Mouse (Mus musculus): Measurements from ENCODE around the gene Sdr42e1. TPM values are rescaled to one million over a fixed set of nuclear protein-coding genes. Genes with fewer than 3 reads are reported as not detected.
A peak's percentile ranks its signal among the peaks of the same experiment; 100 is the strongest.

Sdr42e1 gene
- polyA plus RNA-seq, 1 experiment: 7.4 TPM

DNA sequence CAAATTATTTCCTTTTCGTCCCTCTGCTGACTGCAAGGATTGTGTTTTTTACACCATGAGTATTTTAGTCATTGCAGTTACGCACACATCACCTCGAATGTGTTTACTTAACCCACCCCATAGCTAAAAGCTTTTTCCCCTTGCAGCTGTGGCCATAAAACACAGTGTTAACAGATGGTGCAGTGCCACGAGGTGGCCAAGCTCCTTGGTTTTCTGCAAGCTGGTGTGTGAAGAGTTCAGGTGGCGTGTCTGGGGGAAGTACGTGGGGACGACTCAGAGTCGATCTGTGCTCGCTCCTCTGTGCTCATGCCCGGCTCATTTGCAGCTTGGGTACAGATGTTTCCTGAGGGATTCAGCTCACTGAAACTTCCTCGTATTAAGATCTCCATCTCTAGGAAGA lies 11.0 kb upstream of the Sdr42e1 start:
- 10% methylated on average over 11 of the region's 11 CpGs for WGBS
- TF ChIP-seq POLR2A (IDR thresholded peaks at IDR 0.05; ENCODE audit: low read depth, low read length) (no peak), CTCF (IDR thresholded peaks at IDR 0.05; ENCODE audit: extremely low read depth, insufficient read length, insufficient replicate concordance, low read depth, low read length) (no peak)
- H3K27ac ChIP-seq (ENCODE audit: insufficient read depth, low read depth, low read length): no peak overlapping the region
- H3K36me3 ChIP-seq (ENCODE audit: control insufficient read depth, insufficient read depth, low read length): no peaks in the 10 kb centered on the region
- peaks cover 17% of the 10 kb centered on the region; the same call in 1 of the 2 replicates for H3K4me1 ChIP-seq (ENCODE audit: control insufficient read depth, insufficient read depth, insufficient read length, low read length)
- H3K4me3 ChIP-seq (ENCODE audit: low read depth, low read length): no peak overlapping the region
- no peaks in the 10 kb centered on the region for H3K27me3 ChIP-seq (ENCODE audit: control insufficient read depth, insufficient read depth, low read length)

DNA sequence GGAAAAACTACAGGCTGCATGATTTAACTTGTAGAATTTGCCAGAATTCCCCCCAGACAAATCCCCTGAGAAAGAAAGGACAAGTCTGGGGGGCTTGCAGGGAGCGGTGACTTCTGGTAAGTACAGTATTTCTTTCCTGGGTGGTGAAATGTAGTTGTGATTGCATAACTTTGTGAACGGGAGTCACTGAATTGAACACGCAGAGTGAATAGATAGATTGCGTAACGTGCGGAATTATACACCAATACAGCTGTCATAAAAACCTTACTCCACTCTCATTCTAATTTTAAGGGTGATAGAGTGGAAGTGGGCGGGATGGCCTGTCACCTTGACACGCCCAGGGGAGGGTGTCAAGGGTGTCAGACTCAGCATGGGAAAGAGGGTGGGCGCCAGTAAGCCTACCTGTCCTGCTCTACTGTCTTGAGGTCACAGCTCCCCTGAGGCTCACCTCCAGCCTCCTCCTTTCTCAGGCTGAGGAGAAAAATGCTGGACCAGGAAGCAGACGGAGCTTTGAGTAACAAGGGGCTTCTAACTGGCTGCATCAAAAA lies 10.5 kb upstream of the Sdr42e1 start:
- no peaks in the 10 kb centered on the region for H3K27me3 ChIP-seq (ENCODE audit: control insufficient read depth, insufficient read depth, low read length)
- H3K4me3 ChIP-seq (ENCODE audit: low read depth, low read length): no peak overlapping the region; the same call in 1 of the 2 replicates
- no peak for TF ChIP-seq CTCF (IDR thresholded peaks at IDR 0.05; ENCODE audit: extremely low read depth, insufficient read length, insufficient replicate concordance, low read depth, low read length)
- TF ChIP-seq POLR2A (IDR thresholded peaks at IDR 0.05; ENCODE audit: low read depth, low read length): no peak
- peaks cover 17% of the 10 kb centered on the region; the same call in 1 of the 2 replicates for H3K4me1 ChIP-seq (ENCODE audit: control insufficient read depth, insufficient read depth, insufficient read length, low read length)
- 0 out of 2 replicates have a peak overlapping the region, but pooled peaks have one; percentile 29 for H3K27ac ChIP-seq (ENCODE audit: insufficient read depth, low read depth, low read length)
- 24% methylated on average over 10 of the region's 10 CpGs for WGBS
- no peaks in the 10 kb centered on the region for H3K36me3 ChIP-seq (ENCODE audit: control insufficient read depth, insufficient read depth, low read length)

DNA sequence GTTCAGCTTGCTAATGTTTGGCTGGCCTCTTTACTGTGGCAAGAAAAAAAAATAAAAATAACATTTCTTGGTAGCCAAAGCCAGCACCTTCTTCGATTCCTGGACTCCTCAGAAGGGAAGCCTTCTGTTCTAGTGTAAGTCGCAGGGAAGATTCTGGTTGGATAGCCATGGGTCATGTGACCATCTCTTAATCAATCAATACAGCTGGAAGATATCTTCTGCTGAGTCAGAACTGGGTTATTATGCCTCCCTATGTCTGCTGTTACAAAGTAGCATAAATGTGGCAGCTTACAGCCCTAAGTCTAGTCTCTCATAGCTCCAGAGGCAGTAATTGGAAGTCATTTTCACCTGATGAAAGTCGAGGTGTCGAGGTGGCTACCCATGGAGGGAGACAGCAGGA lies 5.2 kb upstream of the Sdr42e1 start:
- H3K36me3 ChIP-seq (ENCODE audit: control insufficient read depth, insufficient read depth, low read length): no peaks in the 10 kb centered on the region
- H3K4me3 ChIP-seq (ENCODE audit: low read depth, low read length): no peak overlapping the region
- H3K4me1 ChIP-seq (ENCODE audit: control insufficient read depth, insufficient read depth, insufficient read length, low read length): peaks cover 5% of the 10 kb centered on the region; the same call in 1 of the 2 replicates
- no peak overlapping the region for H3K27ac ChIP-seq (ENCODE audit: insufficient read depth, low read depth, low read length)
- TF ChIP-seq CTCF (IDR thresholded peaks at IDR 0.05; ENCODE audit: extremely low read depth, insufficient read length, insufficient replicate concordance, low read depth, low read length) (no peak), POLR2A (IDR thresholded peaks at IDR 0.05; ENCODE audit: low read depth, low read length) (no peak)
- no peaks in the 10 kb centered on the region for H3K27me3 ChIP-seq (ENCODE audit: control insufficient read depth, insufficient read depth, low read length)
- WGBS: 69% methylated on average over 4 of the region's 4 CpGs

DNA sequence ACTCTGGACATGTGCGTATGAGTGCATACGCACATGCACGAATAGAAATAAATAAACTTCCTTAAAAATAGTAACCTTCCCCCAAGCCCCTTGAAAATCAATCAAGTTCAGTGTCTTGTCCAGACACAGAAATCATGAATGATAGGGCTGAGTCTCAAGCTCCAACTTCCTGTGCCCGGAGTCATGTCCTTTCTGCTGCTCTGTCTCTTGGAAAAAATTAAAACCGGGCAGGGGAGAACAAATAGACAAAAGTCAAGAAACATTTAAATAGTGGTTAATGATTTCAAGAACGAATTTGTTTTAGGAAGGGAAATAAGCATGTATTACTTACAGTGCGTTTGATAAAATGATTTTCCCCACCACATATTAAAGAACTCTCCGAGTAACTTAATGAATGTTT lies 3.5 kb upstream of the Sdr42e1 start:
- TF ChIP-seq CTCF (IDR thresholded peaks at IDR 0.05; ENCODE audit: extremely low read depth, insufficient read length, insufficient replicate concordance, low read depth, low read length): no peak
- no peak for TF ChIP-seq POLR2A (IDR thresholded peaks at IDR 0.05; ENCODE audit: low read depth, low read length)
- no peaks in the 10 kb centered on the region for H3K36me3 ChIP-seq (ENCODE audit: control insufficient read depth, insufficient read depth, low read length)
- H3K4me3 ChIP-seq (ENCODE audit: low read depth, low read length): no peak overlapping the region
- H3K27ac ChIP-seq (ENCODE audit: insufficient read depth, low read depth, low read length): no peak overlapping the region
- no peaks in the 10 kb centered on the region for H3K27me3 ChIP-seq (ENCODE audit: control insufficient read depth, insufficient read depth, low read length)
- peaks cover 5% of the 10 kb centered on the region; the same call in 1 of the 2 replicates for H3K4me1 ChIP-seq (ENCODE audit: control insufficient read depth, insufficient read depth, insufficient read length, low read length)
- WGBS: 48% methylated on average over 8 of the region's 8 CpGs

DNA sequence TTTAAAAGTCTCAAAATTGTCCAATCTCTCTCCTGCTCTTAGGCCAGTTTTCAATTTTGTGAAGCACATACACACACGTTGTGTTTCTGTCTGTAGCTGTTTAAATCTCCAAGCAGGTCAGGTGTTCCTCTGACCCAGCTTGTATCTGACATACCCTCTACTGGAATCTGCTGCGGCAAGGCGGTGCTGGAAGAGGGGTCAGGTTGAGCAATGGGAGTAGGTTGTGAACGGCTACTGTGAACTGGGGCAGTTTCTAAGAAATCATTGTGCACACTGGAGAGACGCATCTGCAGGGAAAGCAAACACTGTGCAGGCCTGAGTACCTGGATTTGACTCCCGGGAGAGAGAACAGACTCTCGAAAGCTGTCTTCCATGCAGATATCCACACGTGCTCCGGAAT lies 3.0 kb upstream of the Sdr42e1 start:
- Histone ChIP-seq H3K27ac (ENCODE audit: insufficient read depth, low read depth, low read length) (no peak overlapping the region), H3K4me3 (ENCODE audit: low read depth, low read length) (no peak overlapping the region), H3K36me3 (ENCODE audit: control insufficient read depth, insufficient read depth, low read length) (no peaks in the 10 kb centered on the region), H3K27me3 (ENCODE audit: control insufficient read depth, insufficient read depth, low read length) (no peaks in the 10 kb centered on the region), H3K4me1 (ENCODE audit: control insufficient read depth, insufficient read depth, insufficient read length, low read length) (peaks cover 5% of the 10 kb centered on the region; the same call in 1 of the 2 replicates)
- no peak for TF ChIP-seq POLR2A (IDR thresholded peaks at IDR 0.05; ENCODE audit: low read depth, low read length)
- TF ChIP-seq CTCF (IDR thresholded peaks at IDR 0.05; ENCODE audit: extremely low read depth, insufficient read length, insufficient replicate concordance, low read depth, low read length): no peak
- 65% methylated on average over 9 of the region's 9 CpGs for WGBS

DNA sequence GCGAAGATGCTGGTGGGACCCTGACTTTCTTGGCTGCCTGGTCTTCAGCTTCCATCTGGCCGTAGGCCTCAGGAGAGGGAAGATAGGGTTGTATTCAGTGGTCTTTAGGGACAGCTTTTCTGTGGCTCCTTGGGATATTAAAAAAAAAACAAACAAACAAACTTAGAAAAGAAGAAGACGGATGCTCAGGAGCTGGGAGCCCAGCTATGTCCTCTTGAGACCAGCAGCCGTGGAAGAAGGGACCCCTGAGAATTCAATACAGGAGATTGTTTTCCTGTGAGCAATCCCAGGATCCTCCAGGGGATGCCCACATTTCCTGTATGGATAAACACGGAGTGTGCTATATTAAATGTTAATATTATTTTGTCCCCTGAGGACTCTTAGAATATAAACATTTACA lies 1.7 kb upstream of the Sdr42e1 start:
- Histone ChIP-seq H3K4me1 (ENCODE audit: control insufficient read depth, insufficient read depth, insufficient read length, low read length) (peaks cover 10% of the 10 kb centered on the region; the same call in 1 of the 2 replicates), H3K27me3 (ENCODE audit: control insufficient read depth, insufficient read depth, low read length) (no peaks in the 10 kb centered on the region), H3K36me3 (ENCODE audit: control insufficient read depth, insufficient read depth, low read length) (no peaks in the 10 kb centered on the region), H3K27ac (ENCODE audit: insufficient read depth, low read depth, low read length) (no peak overlapping the region), H3K4me3 (ENCODE audit: low read depth, low read length) (no peak overlapping the region)
- 83% methylated on average over 5 of the region's 5 CpGs for WGBS
- TF ChIP-seq POLR2A (IDR thresholded peaks at IDR 0.05; ENCODE audit: low read depth, low read length): no peak

DNA sequence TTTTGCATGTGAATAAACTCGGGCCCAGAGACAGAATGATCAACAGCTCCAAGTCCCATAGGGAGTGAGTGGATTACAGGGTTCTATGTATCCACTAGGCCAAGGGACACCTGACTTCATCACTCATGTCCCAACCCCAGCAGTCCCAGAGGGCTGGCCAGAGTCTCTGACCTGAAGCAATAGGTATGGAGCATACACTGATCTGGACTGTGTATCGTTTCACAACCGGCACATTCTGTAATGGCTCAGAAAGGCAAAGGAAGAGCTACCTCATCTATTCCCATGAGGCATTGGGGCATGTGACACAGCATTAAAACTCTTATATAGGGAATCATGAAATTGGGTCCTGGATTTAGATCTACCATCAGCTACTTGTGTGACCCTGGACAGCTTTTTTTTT lies 931 bp downstream of the Sdr42e1 start:
- TF ChIP-seq POLR2A (IDR thresholded peaks at IDR 0.05; ENCODE audit: low read depth, low read length): no peak
- TF ChIP-seq CTCF (IDR thresholded peaks at IDR 0.05; ENCODE audit: extremely low read depth, insufficient read length, insufficient replicate concordance, low read depth, low read length): no peak
- H3K27ac ChIP-seq (ENCODE audit: insufficient read depth, low read depth, low read length): no peak overlapping the region

More for the DNA sequence above, 931 bp downstream of the Sdr42e1 start:
- Histone ChIP-seq H3K4me3 (ENCODE audit: low read depth, low read length) (no peak overlapping the region), H3K4me1 (ENCODE audit: control insufficient read depth, insufficient read depth, insufficient read length, low read length) (peaks cover 20% of the 10 kb centered on the region), H3K27me3 (ENCODE audit: control insufficient read depth, insufficient read depth, low read length) (no peaks in the 10 kb centered on the region), H3K36me3 (ENCODE audit: control insufficient read depth, insufficient read depth, low read length) (peaks cover 4% of the 10 kb centered on the region; the same call in 1 of the 2 replicates)
- 65% methylated on average over 3 of the region's 3 CpGs for WGBS
